Mouse (Mus musculus) liver, embryonic 14.5 days (tissue): Measurements from ENCODE around the gene Rplp0.

Experiments used
- CTCF ChIP-seq: IDR thresholded peaks from 2 replicates; pipeline ENCODE4 v1.5.1; 2016; ENCODE audit warnings: antibody characterized with exemption, low read depth, control low read depth
- EP300 ChIP-seq: IDR thresholded peaks from 2 replicates; pipeline ENCODE4 v1.6.1; 2016; ENCODE audit warnings: antibody characterized with exemption, low read depth

GRCm38 (mm10) chr5:115513246-115513645 is 46.0 kb upstream of the Rplp0 start:
- TF ChIP-seq EP300: no peak
- no peak for TF ChIP-seq CTCF
